Mouse (Mus musculus) lung, adult 18-20 months (tissue): ENCODE measurements around the gene Polr3c.
"Not testable (repeated sequence)": the region's sequence is repeated elsewhere in the genome, so short reads cannot be mapped to it uniquely, and the experiment has no call there.

Source experiments
- DNase-seq, 2 experiments: peaks; one replicate each; pipeline ENCODE4 v3.0.0; 2022; ENCODE audit warnings: mixed read lengths in 2 of 2

Gene Polr3c

DNA sequence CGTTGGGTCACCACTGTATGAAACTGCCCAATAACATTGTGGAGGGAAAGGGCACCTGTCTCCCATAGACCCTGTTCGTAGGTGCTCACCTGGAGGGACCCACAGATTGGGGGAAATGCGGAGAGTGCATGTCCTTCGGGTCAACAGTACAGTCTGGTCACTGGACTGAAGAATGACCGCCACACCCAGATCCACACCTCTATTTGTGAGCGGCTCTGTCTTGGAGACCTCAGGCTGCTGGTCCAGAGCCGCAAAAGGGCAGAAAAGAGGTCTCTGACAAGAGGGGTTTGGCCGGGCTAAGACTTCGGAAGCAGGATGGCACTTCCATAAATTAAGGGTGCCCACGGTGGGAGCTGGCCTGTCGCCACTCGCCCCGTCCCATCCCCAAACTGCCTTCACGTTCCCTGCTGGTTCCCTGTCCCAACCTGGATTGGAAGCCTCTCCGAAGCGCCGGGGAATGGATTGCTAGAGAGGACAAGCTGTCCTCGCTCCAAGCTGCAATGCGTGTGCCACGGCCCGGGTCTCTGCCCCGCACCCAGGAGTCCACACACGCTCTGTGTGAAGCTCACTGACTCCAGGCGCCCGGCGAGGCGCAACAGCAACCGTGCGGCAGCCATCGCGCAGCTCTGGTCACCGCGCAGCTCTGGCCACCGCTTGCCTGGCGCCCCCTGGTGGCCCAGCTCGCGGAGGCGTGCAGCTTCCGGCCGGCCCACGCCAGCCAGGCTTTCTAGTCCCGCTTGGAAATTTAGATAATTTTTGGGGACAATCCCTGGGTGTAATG is 19.3 kb downstream of the Polr3c start, which contains the start of gene Nudt17:
TSS of gene Nudt17 (minus strand) at position 660 of the 781 bp plus-strand sequence.
- DNase-seq = peak; percentile 73 to 78

DNA sequence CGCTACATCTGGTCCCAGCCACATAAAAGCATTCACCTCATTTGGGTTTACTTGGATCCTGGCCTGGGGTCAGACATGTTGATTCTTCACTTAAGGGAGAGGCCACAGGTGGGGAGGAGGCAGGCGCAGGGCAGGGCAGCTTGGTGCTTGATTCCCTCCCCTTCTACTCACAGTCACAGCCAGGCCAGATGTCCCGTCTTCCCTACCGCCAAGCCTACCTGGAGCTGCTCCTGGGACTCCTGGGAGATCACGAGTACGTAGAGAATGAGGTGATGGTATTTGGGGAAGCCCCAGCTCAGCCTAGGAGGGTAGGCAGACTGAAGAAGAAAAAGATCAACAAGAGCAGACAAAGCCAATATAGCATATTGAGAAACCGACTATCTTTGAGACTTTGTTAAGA is 20.4 kb downstream of the Polr3c start:
- no peak for DNase-seq

DNA sequence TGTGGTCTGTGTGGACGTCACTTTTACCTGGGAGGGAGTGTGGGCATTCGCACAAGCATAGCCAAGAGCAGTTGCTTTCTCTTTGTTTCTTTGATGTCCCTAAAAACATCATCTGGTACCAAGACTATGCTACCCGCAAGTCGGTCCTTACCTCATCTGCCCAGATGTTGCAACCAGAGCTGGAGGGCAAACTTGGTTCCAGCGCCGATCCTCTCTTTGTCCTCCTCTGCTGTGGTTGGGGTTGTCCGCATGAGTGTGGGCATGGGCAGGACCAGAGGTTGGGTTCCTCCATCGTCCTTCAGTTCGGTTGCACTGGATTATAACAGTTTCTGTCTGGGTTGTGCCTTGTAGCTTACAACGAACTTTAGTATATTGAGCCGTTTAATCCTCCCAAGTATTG is 21.2 kb downstream of the Polr3c start:
- DNase-seq = no peak

DNA sequence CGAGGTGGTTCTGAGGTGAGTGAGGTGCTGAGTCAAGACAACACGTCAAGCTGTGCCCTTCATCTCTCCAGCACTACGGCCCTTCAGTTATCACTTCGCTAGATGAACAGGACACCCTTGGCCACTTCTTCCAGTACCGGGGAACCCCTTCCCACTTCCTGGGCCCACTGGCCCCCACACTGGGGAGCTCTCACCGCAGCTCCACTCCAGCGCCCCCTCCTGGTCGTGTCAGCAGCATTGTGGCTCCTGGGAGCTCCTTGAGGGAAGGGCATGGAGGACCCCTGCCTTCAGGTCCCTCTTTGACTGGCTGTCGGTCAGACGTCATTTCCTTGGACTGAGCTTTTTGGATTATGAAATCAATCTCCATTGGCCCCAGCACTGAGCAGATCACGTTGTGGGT is 22.6 kb downstream of the Polr3c start:
- DNase-seq = no peak

DNA sequence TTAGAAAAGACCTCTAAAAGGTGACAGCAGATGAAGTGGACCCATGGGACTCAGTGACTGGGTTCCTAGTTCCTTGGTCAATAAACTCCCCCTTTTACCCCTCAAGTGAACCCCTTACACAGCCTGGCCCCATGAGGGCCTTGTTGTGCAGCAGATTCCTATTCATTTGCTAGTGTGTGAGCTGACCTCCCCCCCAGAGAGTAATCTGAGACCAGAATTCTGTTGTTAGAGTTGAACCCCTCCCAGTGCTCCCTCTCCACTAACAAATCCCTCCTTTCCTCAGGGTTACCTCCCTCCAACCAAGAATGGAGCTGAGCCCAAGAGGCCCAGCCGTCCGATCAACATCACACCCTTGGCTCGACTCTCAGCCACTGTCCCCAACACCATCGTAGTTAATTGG is 26.4 kb downstream of the Polr3c start:
- DNase-seq = no peak

DNA sequence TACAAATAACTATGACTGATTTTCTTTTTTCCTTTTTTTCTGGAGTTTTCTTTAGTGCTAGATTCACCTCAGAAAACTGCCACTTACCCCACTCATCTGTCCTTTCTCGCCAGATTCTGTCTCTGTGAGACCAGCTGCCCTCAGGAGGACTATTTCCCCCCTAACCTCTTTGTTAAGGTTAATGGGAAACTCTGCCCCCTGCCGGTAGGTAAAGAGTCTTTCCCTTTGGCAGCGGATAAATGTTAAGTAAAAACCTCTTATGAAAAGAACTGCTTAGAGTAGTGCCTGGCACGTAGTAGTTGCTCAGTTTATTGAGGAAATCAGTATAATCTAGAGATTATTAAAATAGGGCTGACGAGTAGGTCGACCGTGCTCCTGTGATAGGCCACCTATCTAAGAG is 27.1 kb downstream of the Polr3c start:
- no peak for DNase-seq

DNA sequence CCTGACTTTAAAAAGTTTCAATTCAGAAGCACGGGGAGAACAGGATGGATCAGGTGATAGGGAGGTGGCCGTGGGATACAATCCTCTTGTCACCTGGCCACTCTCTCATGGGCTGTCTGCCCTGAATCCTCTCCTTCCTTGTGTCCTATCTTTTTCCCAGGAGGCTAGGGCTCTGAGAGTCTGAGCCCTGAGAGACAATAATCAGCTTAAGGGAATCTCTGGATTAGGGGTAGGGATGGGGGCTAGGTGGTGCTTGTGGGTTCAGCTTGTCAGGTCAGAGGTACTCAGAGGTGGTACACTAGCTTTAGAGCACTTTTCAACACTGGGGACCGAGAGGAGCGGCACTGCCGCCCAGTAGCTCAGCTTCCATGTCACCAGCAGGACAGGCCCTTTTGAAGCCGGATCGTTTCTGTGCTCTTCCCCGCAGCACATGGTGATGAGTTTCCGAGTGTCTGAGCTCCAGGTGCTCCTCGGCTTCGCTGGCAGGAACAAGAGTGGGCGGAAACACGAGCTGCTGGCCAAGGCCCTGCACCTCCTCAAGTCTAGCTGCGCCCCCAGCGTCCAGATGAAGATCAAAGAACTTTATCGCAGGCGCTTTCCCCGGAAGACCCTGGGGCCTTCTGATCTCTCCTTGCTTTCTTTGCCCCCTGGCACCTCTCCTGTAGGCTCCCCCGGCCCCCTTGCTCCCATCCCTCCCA is 28.3 kb downstream of the Polr3c start:
- no peak for DNase-seq

DNA sequence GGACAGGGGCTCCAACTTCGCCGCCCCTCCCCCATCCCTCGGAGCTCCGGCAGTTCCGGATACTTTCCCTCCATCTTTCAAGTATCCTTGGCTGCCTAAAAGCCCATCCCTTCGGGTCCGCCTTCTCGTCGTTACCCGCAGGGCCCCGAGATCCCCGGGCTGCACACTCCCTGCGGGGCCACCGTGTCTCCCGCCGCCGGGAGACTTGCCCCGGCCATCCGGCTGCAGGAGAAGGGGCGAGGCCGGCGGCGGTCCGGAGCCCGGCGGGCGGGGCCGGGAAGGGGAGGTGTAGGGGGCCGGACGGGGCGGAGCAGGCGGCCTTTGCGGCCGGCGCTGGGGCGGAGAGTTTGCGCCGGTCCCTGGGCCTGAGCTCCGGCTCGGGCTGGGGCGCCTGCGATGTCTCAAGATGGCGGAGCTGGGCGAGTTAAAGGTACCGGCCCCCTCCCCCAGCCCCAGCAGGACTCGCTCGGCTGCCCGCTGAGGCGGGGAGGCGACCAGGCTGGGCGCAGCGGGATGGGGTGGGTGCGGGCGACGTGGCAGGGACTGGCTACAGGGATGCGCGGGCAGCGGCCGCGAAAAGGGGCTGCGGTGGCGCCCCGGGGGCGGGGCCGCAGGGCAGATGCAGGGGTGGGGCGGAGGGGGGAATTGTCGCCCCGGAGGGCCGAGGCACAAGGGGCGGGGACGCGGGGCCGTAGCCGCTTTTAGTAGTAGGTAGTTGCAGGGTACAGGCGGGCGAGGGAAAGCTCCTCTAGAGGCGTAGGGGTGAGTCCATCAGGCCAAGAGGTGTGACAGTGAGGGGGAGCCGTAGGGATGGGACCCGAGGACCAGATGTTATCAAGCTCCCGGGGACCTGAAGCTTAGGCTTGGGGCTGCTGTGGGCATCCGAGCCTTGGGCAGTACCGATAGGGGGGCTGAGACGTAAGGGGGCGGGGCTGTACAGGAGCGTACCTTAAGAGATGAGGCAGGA is 30.4 kb downstream of the Polr3c start:
- DNase-seq = peak; percentile 92 to 93

DNA sequence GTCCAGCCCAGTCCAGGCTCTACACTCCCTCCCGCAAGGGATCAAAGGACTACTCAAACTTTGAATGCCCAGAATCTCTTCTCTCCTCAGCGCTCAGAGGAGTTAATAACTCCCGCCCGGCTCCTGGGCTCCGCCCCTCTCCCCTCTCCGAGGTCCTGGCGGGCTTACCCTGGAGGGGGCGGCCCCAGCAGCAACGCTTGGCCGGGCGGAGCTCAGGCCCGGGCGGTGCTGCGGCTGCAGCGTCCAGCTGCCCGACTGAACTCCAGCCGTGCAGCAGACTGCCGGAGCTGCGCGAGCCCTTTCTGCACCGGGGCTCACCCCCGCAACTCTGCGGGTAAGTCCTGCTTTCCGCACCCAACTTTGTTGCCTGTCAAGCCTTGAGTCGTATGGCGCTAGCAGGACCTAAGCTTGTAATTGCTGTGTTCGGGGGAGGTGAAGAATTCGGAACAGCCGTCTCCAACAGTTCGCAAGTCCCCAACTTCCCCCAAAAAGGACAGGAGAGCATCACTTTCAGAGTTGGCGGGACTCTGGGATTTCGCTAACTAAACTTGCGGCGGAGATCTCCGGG is 31.1 kb downstream of the Polr3c start, which contains the start of gene Pias3:
TSS of gene Pias3 (plus strand) at position 187 of the 568 bp plus-strand sequence.
- peak; percentile 88 to 92 for DNase-seq

DNA sequence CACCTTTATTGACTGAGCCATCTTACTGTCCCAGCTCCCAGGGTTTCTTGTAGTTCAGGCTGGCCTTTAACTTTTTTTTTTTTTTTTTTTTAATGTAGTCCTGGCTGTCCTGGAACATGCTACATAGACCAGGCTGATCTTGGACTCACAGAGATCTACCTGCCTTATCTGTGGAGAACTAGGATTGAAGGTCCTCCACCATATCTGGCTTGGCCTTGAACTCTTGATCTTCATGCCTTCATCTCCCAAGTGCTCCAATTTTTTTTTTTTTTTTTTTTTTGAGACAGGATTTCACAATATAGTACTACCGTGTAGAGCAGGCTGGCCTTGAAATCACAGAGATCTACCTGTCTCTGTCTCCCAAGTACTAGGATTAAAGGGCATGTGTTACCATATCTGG is 33.8 kb downstream of the Polr3c start:
- DNase-seq = no peak

DNA sequence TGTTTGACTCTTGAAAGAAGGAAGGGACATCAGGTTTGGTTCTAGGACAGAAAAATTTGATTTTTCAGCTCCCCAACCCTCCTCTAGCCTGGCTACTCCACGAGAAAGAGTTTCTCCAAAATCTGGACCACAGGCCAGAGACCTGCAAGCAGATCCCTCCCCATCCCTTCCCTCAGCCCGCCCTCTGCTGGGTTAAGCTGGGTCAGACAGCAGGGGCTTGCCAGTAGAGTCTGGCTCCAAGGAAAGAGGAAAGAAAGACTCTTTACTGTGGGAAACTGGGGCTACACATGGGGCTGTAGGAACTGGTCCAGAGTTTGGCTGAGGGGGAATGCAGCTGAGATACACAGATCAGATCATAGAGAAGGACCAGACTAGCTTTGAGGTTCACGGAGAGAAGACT is 34.9 kb downstream of the Polr3c start:
- no peak for DNase-seq

DNA sequence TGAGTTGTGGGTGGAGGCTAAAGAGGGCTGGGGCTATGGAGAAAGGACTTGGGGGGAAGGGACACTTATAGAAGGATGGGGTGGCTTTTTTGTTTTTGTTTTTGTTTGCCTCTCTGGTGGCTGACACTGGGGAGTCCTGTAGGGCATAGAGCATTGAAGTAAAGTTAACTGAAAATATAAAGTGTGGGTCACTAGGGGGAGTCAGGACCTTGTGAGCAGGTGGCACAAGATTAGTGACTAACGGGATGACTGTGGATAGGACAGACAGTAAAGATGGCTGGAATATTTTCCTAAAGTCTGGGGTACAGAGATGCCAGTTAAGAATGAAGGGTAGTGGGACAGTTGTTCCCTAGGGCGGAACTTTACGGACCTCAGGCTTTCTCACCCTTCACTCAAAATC is 37.1 kb downstream of the Polr3c start:
- no peak for DNase-seq

DNA sequence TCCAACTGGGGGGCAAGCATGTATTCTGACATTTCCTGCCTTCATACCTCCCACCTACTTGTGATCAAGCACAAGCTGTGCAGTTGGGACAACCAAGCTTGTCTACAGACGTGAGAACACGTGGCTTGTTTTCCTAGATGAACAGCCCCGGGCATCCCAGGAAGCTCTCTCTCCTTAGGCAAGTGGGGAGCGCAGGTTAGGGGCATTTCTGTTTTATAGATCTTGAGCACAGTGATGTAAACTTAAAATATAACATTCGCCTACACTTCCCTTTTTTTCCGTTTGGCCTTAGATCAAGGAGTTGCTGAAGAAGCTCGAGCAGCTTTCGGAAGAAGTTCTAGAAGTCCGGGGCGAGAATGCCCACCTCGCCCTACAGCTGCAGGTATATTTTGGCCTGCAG is 38.6 kb downstream of the Polr3c start:
- no peak for DNase-seq

DNA sequence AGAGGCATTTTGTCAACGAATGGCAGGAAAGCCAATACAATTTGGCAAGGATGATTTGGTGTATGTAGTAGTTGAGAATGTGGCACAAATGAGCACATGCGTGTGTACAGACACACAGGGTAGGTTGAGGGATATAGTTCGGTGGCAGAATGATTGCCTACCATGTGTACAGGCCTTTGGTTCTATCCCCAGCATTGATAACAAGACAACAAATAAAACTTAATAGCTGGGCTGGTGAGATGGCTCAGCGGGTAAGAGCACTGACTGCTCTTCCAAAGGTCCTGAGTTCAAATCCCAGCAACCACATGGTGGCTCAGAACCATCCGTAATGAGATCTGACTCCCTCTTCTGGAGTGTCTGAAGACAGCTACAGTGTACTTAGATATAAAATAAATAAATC is 41.4 kb downstream of the Polr3c start:
- not testable (repeated sequence) for DNase-seq

DNA sequence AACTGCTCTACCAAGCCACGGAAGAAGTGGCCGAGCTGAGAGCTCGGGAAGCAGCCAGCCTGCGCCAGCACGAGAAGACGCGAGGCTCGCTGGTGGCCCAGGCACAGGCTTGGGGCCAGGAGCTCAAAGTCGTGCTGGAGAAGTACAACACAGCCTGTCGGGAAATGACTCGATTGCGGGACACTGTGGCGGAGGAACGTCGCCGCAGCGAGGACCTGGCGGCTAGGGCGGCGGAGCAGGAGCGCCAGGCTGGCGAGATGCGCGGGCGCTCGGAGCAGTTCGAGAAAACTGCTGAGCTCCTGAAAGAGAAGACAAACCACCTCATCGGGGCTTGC is 42.6 kb downstream of the Polr3c start:
- no peak for DNase-seq

DNA sequence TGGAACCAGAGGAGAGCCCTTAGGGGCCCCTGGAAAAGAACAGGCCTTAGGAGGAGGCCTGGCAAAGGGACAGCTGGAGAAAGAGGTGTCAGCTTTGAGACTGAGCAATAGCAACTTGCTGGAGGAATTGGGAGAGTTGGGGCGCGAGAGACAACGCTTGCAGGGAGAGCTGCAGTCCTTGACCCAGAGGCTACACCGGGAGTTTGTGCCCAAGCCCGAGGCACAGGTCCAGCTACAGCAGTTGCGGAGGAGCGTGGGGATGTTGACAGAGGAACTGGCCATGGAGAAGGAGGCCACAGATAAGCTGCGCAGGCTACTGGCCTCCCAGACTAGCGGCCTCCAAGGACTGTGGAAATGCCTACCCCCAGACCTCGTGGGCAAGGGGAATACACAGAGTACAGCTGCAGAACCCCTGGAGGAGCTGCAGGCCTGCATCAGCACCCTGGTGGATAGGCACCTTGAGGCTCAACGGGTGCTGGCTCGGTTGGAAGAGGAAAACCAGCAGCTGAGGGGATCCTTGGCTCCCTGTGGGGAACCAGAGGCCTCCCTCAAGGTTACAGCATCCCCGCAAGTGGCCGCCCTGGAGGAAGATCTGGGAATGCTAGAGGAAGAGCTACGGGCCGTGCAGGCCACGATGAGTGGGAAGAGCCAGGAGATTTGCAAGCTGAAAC is 43.1 kb downstream of the Polr3c start:
- DNase-seq = no peak

DNA sequence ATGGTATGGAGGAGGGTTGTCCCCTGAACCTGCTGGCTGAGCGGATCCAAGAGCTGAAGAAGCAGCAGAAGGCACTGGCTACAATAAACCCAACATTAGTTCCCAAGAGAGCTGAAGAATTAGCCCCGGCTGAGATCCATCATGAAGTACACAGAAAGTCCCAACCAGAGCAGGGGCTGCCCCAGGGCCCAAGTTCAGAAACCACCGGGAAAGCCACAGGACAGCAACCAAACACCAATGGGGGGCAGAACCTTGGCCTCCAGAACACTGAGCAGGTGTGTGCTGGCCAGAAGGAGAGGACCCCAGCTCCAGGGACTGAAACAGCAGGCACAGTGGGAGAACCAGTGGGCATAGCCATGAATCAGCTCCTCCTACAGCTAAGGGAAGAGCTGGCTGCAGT is 43.9 kb downstream of the Polr3c start:
- no peak for DNase-seq

DNA sequence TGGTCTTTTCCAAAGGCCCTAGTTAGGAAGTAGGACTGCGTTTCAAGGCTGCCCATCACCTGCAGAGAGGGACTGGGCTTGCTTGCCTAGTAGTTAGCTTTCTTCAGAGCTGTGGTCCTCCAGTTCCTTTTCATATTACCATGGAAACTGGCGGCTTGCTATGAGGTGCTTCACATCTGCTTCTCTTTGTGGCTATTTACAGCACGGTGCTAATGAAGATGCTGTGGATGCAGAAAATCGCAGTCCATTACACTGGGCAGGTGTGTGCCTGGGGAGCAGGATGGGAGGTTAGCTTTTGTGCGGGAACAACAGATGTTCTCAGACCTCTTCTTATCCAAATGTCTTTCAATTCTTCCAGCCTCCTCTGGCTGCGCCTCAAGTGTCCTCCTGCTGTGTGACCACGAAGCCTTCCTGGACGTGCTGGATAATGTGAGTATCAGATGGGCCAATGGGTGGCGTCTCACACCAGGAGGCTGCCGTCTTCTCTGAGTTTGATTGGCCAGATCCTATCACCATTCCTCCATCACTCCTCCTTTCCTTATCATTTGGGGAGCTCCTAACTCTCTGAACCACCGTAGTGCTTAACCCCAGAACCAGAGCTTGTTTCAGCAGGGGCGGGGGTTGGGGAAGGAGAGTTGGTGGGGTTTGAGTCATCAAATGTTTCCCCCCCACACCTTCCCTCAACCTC is 47.0 kb downstream of the Polr3c start:
- no peak for DNase-seq

DNA sequence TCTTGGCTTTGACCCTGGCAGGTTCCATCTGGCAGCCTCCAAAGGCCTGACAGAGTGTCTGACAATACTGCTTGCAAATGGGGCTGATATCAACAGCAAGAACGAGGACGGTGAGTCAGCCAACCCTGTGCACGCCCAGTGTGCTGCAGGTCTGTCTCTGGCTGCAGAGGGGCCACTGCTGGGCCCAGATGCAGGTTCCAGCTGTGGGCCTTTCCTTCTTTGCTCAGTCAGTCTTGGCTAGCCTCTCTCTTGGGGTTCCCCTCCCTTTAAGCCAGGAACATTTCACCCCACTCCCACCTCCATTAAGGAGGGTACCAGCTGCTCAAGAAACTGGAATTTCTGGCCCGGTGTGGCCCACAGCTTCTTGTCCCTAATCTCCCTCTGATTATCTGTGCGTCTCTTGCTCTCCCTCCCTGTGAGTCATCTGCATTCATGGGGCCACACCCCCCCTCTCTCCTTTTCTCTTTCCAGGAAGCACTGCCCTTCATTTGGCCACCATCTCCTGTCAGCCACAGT is 48.2 kb downstream of the Polr3c start:
- DNase-seq = no peak

DNA sequence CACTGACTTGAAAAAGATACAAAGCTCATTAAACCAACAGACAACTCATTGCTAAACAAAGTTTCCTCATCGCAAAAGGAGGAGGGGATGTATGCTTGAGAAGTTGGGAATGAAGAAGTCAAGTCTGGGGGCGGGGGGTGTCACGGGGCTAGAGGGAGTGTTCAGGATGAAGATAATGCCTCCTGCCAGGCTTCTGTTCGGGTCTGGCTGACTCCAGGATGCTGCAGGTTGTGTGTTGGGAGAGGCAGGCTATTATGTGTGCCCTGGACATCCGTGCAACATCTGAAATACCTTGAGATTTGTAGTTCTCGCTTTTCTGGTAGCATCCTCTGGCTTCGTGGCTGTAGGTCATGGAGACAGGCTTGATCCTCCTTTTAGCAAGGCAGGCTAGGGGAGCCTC is 49.0 kb downstream of the Polr3c start:
- DNase-seq = no peak

DNA sequence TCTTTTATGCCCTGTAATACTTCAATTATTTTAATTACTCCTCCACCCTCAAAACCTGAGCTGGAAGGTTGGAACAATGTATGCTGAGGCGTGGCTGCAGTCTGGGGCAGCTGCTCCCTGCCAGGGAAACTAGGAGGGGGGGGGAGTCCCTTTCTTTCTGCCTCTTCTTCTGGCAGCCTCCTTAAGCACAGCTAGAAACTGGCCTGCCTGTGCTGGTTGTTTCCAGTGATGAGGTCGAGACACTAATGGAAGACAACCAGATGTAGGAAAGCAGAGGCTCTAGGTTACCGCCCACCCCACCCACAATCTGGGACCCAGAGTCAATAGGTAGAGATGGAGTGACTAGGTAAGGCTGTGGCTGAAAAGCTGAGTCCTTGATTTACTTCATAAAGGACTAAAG is 51.7 kb downstream of the Polr3c start:
- no peak for DNase-seq

DNA sequence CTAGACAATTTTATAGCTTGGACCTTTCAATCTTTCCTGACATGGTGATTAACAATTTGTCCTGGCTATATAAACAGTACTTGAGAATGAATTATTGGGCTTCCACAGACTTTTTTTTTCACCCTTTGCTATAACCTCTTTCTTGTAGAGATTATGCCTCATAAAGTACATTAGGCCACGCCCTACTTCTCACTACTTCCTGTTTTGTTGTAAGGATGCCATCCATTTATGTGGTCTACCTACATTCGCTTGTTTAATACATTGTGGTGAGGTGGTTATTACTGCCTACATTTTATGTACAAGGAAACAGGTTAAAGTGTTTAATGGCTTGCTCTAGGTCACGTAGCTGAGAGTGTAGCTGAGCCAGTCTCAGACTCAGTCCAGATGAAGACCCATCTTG is 52.3 kb downstream of the Polr3c start:
- no peak for DNase-seq
